Mouse (Mus musculus): Measurements from ENCODE around the gene Chrne.

The Chrne gene

DNA sequence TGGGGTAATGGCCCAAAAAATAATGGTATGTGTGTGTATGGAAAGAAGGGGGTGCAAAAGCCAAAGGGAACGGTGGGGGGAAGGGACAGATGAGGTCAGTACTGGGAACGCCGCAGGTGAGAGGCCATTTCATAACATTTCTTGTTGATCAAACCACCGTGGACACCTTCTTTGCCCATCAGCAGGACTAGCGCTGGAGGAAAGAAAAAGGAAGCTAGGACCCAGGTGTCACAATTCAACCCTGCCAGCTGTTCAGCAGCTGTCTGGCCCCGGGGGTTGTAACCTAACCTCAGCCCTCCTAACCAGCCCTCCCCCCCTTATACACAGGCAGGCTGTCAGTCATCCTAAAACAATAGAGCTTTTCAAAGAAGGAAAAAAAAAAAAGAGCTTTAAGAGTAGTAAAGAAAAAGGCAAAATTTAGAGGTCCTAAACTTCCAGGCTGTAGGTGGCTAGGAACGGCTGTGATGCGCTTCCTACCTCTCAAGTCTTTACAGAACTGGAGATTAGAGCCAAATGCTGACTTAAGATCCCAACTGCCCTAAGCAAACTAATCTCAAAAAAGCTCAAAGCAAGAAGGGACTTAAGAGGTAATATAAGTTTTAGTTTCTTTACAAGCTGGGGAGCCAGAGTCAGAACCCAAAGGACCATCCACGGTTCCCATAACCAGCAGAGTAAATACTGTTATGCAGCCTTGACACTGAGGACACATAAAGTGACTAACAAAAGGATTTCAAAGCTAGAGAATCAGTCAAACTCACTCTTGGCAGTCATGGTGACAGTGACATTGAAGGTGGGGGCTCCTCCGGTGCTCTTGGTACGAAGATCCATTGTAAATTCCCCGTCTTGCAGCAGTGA is 33.2 kb upstream of the Chrne start:
- no peak for DNase-seq (ENCODE audit: low spot score)

DNA sequence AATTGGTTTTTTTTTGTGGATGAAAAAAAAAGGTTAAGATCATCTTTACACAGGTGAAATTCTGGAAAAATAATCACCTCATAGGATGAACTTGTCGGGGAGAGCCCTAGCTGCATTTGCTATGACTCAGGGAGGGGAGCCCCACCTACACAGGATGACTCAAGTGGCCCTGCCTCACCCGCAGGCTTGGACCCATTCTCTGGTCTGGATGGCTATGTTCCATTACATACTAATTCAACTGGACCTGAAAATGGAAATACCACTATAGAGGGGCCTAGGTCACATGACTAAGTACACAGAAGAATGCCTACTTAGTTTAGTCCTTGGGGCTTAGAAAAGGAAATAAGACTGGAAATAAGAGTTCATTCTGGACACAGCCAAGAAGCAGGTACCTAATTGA is 32.4 kb upstream of the Chrne start:
- DNase-seq (ENCODE audit: low spot score): no peak

GRCm38 (mm10) chr11:70650322-70651175 is 31.5 kb upstream of the Chrne start:
- no peak for DNase-seq (ENCODE audit: low spot score)

GRCm38 (mm10) chr11:70649185-70649734 is 30.2 kb upstream of the Chrne start:
- DNase-seq (ENCODE audit: low spot score): no peak

DNA sequence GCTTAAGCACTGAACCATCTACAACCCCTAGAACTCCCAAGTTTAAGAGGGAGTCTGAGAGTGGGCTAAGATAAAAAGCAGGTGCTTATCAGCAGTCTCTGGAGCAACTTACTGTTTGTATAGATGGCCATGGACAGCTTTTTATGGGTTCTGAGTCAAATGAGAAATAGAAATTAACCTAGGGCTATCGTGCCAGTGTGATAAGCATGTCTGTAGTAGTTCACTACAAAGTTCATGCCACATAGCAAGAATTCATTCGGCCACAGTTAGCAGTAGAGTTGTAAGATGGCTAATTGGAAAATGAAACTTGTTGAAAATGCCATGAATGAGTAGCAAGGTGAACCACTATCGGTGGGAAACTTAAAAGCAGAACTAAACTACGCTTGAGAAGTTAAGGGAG is 29.5 kb upstream of the Chrne start:
- no peak for DNase-seq (ENCODE audit: low spot score)

DNA sequence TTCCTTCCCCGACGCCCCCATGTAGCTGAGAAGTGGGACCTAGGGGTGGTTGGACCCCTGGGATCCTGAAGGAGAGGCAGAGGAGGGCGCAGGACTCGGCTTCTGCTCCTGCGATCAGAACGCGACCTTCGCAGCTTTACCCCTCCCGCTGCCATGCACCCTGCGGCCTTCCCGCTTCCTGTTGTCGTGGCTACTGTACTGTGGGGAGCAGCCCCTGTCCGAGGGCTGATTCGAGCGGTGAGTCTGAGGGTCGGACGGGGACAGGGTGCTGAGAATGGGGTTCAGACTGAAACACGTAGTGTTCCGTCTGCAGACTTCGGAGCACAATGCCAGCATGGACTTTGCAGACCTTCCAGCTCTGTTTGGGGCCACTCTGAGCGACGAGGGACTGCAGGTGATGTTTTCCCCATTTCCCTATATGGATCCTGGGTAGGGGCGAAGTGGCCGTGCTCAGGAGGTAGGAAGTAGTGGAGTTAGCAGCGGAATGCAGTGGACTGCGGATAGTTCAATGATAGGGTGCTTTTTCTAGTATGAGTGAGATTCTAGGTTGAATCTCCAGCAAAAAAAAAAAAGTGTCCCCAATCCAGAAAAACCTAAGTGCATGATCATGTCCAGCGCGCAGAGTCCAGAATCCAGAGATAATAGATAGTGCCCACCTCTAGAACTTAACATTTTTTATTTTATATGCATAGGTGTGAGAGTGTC is 28.9 kb upstream of the Chrne start:
- no peak for DNase-seq (ENCODE audit: low spot score)

GRCm38 (mm10) chr11:70646691-70647650 is 28.0 kb upstream of the Chrne start, which contains the start of the genes Rnf167 and Slc25a11:
Gene Rnf167 (plus strand): TSS chr11:70647235.
Gene Slc25a11 (minus strand): TSS chr11:70647479.
- DNase-seq (ENCODE audit: low spot score): peak; percentile 87

DNA sequence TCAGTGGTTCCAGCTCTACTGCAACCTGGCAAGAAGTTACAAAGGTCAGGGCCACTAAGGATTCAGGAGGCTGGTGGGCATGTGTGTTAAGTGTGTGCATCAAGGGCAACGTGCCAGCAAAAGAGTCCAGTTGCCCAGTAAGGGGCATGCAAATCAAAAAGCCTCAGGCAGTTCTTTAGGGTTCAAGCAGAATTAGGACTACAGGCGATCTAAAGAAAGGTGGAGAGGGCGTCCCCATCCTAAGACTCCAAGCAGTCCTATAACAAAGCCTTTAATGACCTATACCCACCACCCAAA is 27.2 kb upstream of the Chrne start:
- no peak for DNase-seq (ENCODE audit: low spot score)

- DNase-seq (ENCODE audit: low spot score): no peak
Measured at GRCm38 (mm10) chr11:70645461-70646258, 26.6 kb upstream of the Chrne start.

DNA sequence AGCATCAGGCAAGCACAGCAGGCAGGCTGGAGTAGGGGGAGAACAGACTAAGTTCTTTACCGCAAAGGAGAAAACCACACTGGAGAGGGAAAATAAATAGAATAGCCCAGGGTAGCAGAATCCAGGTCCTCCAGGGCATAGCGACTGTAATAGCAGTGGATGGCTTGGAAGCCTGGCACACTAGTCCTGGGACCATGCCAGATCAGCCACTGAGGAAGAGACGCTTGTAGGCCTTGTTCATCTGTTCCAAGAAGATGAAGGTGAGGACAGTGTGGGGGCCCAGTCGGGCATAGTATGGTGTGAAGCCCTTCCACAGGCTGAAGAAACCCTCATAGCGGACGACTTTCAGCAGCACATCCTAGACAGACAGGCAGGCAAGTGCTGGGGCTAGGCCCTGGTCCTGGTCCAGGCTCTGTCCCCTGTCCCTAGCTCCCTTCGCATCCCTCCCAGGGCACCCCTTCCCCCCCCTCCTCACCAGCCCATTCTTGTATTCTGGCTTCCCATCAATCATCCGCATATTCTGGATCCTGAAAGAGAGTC is 25.6 kb upstream of the Chrne start:
- DNase-seq (ENCODE audit: low spot score): no peak

GRCm38 (mm10) chr11:70643051-70643450 is 24.0 kb upstream of the Chrne start:
- no peak for DNase-seq (ENCODE audit: low spot score)

GRCm38 (mm10) chr11:70641241-70641640 is 22.2 kb upstream of the Chrne start:
- DNase-seq (ENCODE audit: low spot score): no peak

- no peak for DNase-seq (ENCODE audit: low spot score)
Measured at GRCm38 (mm10) chr11:70639976-70640375, 21.0 kb upstream of the Chrne start.

DNA sequence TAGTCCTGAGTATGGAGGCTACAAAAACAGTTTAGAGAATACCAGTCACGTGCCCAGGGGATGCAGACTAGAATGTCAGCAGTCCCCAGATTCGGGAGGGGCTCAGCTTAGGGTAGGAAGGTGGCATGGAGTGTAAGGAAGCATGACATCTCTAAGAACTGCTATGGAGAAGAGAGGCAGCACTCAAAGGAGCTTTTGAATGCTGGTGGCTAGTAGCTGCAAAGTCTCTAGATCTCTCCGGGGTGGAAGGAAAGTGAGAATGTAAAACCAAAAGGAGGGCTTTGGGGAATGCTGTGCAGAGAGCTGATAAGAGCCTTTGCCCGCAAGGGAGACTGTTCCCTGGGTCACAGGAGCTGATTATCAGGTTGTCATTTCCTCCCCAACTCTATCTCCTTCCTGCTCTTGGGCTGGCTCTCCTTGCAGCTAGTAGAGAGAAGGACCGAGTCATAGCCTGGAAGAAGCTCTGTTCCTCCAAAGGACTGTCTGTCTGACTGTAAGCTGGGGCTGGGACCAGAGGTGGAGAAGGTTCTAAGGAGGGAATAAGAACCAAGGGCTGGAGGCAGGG is 19.8 kb upstream of the Chrne start, which contains the start of gene Gp1ba:
TSS of gene Gp1ba (plus strand) at position 409 of the 565 bp plus-strand sequence.
- no peak for DNase-seq (ENCODE audit: low spot score)

GRCm38 (mm10) chr11:70638293-70638692 is 19.3 kb upstream of the Chrne start:
- no peak for DNase-seq (ENCODE audit: low spot score)

DNA sequence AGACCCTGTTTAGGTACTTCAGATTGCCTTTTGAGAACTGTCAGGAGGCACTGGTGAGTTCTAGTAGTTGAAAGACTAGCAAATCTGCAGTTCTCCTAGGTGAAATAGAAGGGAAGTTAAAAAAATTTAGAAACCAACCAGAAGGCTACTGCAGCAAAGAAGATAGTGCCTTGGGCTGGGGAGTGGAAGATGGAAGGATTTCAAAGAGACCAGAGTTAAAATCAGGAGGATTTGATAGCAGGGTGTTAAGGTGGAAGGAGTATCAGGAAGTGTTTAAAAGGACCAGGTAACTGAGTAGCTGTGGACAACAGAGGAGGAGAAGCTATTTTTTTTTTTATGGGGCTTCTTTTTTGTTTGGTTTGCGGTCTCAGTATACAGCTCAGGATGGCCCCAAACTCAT is 18.7 kb upstream of the Chrne start:
- DNase-seq (ENCODE audit: low spot score): no peak

DNA sequence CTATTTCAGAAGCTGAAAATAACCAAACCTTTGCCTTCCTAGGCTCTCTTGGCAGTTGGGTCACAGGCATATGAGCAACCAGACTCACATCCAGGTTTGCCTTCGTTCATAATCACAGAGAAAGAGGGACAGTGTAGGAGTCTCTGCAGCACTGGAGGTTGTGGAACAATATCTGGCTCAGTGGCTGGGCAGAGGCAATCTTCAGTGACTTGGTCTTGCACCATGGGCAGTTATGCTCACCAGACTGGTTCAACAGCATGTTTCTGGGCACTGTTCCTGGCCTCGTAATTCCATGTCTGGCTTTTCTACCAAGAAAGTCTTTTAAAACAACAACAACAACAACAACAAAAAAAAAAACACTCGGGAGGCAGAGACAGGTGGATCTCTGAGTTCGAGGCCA is 16.6 kb upstream of the Chrne start:
- DNase-seq (ENCODE audit: low spot score): no peak

DNA sequence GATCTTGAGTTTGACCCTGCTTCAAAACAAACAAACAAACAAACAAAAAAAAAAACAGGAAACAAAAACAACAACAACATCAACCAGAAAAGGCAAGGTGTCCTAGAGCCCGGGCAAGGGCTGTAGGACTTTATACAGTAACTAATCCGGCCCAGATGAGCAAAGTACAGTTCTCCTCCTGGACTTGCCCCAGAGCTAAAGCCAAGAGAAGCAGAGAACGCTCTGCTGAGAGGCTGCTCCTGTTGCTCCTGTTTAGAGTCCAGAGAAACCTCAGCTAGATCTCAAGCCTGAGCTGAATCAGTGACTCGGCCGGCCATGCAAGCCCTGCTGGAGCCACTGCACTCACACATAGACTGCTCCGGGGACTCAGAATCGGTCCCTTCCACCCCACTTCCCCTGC is 11.1 kb upstream of the Chrne start:
- DNase-seq (ENCODE audit: low spot score): no peak

GRCm38 (mm10) chr11:70629557-70629956 is 10.5 kb upstream of the Chrne start:
- DNase-seq (ENCODE audit: low spot score): no peak

DNA sequence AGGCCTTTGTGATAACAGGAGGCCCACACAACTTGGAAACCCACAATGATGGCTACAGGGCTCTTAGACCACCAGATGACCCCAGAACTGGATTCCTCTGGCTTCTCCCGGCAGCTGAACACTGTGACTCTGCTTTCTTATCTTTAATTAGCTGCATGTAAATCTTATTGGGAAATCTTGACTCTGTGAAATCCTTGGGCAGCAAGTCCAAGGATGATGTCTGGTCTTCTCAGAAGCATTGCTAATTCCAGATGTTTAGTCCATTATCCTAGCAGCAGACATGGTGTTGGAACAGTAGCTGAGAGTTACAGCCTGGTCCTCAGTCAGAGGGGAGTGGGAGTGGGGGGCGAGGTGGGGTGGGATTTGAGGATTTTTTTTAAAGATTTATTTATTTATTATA is 9.4 kb upstream of the Chrne start:
- no peak for DNase-seq (ENCODE audit: low spot score)

All from layer of hippocampus, adult 9-10 months (tissue).